13 mouse cellular contexts compared by ENCODE assay signal in genomic region chr2:32065371-32065791, GRCm38 (mm10). TPM values are rescaled to one million over a fixed set of nuclear protein-coding genes. Genes with fewer than 3 reads are reported as not detected.
DNase-seq lines count a peak whose midpoint lies in the region; ATAC-seq lines count a peak whose summit lies in the region.
"Had no signal": no experiment of that assay in that cellular context is flagged by ENCODE, and none has a peak within 500 bp of the region (broad histone marks: within the 10 kb centered on the region; RNA-seq: fewer than 3 reads in every experiment).

No protein-coding gene starts in this region.

- H3K27me3 ChIP-seq in heart, embryonic 14.5 days (ENCODE audit: control insufficient read depth, insufficient read depth, low read length) = no peaks in the 10 kb centered on the region
- 0 out of 2 replicates have a peak, but pooled peaks cover 15% of the 10 kb centered on the region for H3K27me3 ChIP-seq in midbrain, embryonic 13.5 days

- H3K4me3 ChIP-seq in heart, embryonic 14.5 days (ENCODE audit: control insufficient read depth in 1 of 2, insufficient read depth in 1 of 2, low read depth in 1 of 2, low read length in 2 of 2) = no peak overlapping the region
- H3K4me3 ChIP-seq in midbrain, embryonic 13.5 days (replicated peaks) = no peak overlapping the region
- H3K4me3 ChIP-seq: embryonic facial prominence, embryonic 10.5 days had no signal

- no peaks in the 10 kb centered on the region for H3K9me3 ChIP-seq in heart, embryonic 14.5 days (ENCODE audit: control insufficient read depth, low read length)
- no peaks in the 10 kb centered on the region for H3K9me3 ChIP-seq in midbrain, embryonic 13.5 days
- H3K9me3 ChIP-seq: embryonic facial prominence, embryonic 10.5 days had no signal

- 40% methylated on average over 5 of the region's 5 CpGs for WGBS in heart, embryonic 14.5 days
- 85% methylated on average over 5 of the region's 5 CpGs for WGBS in midbrain, embryonic 13.5 days

- peak overlapping the region; percentile 46 for H3K4me2 ChIP-seq in heart, embryonic 14.5 days (ENCODE audit: low read length)
- H3K4me2 ChIP-seq in midbrain, embryonic 13.5 days (replicated peaks) = no peak overlapping the region
- H3K4me2 ChIP-seq: midbrain, embryonic 11.5 days had no signal

- peaks cover 66 to 87% of the 10 kb centered on the region in 2 experiments for H3K4me1 ChIP-seq in heart, embryonic 14.5 days (ENCODE audit: control insufficient read depth in 2 of 2, insufficient read depth in 2 of 2, low read length in 2 of 2)
- H3K4me1 ChIP-seq in midbrain, embryonic 13.5 days (replicated peaks) = no peaks in the 10 kb centered on the region; the same call in 1 of the 2 replicates

- peak overlapping the region; percentile 63 for H3K9ac ChIP-seq in heart, embryonic 14.5 days (ENCODE audit: low read length)
- H3K9ac ChIP-seq in midbrain, embryonic 13.5 days (replicated peaks) = no peak overlapping the region
- H3K9ac ChIP-seq: liver, embryonic 14.5 days had no signal

- ATAC-seq in heart, embryonic 14.5 days (ENCODE audit: insufficient number of reproducible peaks, insufficient read depth, low FRiP score, low read depth) = no peak
- no peak for ATAC-seq in midbrain, embryonic 13.5 days
- ATAC-seq: Patski had no signal

- DNase-seq in heart, postnatal 4 days = no peak
- DNase-seq in spleen, postnatal 36 days (ENCODE audit: low spot score in 2 of 2) = peak; percentile 59 to 64
- no peak for DNase-seq in spleen, postnatal 14 days (ENCODE audit: low spot score in 2 of 2)
- peak; percentile 92 for DNase-seq in naive thymus-derived CD4-positive, alpha-beta T cell, adult 2 months (ENCODE audit: low read depth)
- peak; percentile 78 for DNase-seq in thymus, postnatal 4 days
- DNase-seq in cerebellum, postnatal 36 days = no peak
- DNase-seq: cerebellum, adult 9-10 months had no signal

- H3K27ac ChIP-seq in heart, embryonic 14.5 days (replicated peaks in 1 of 2; ENCODE audit: control insufficient read depth in 1 of 2, insufficient read depth in 1 of 2, low read depth in 2 of 2, low read length in 2 of 2) = peak overlapping the region; percentile 96 to 97
- H3K27ac ChIP-seq in midbrain, embryonic 13.5 days = no peak overlapping the region
- H3K27ac ChIP-seq: liver, embryonic 14.5 days had no signal

- H3K36me3 ChIP-seq in heart, embryonic 14.5 days (ENCODE audit: control insufficient read depth, insufficient read depth, low read length) = peaks cover 43% of the 10 kb centered on the region
- no peaks in the 10 kb centered on the region for H3K36me3 ChIP-seq in midbrain, embryonic 13.5 days
- H3K36me3 ChIP-seq: embryonic facial prominence, embryonic 10.5 days had no signal

RNA-seq across cellular contexts. Expression of gene Fam78a, which starts 19.3 kb away (rescaled TPM):
- polyA plus RNA-seq in heart, embryonic 14.5 days (2014; fragmentation: Nextera tagmentation; extraction: Ambion mirVana) = 29.0 and 33.7 TPM in 2 replicates
- total RNA-seq in heart, postnatal 4 days (2021) = 10 to 100 TPM; 40.9 to 42.5 TPM
- polyA plus RNA-seq in midbrain, embryonic 13.5 days (2015; fragmentation: Nextera tagmentation; extraction: Ambion mirVana) = 0.38 and 0.44 TPM in 2 replicates

RNA-seq across cellular contexts. Expression of gene Plpp7, which starts 29.9 kb away (rescaled TPM):
- polyA plus RNA-seq in heart, embryonic 14.5 days (2014; fragmentation: Nextera tagmentation; extraction: Ambion mirVana) = 13.3 and 13.6 TPM in 2 replicates
- total RNA-seq in heart, postnatal 4 days (2021) = 10 to 100 TPM; 15.7 to 20.5 TPM
- polyA plus RNA-seq in midbrain, embryonic 13.5 days (2015; fragmentation: Nextera tagmentation; extraction: Ambion mirVana) = 16.6 and 19.1 TPM in 2 replicates

Comparison
In these comparisons a context has a peak if more than half of its experiments do, and no peak if none do; other contexts are left out.
1. DNase-seq: peak in spleen, postnatal 36 days (2 of 2), naive thymus-derived CD4-positive, alpha-beta T cell, adult 2 months (single experiment) and thymus, postnatal 4 days (single experiment); none in heart, postnatal 4 days (single experiment), spleen, postnatal 14 days (0 of 2) and cerebellum, postnatal 36 days (0 of 2).
2. RNA of gene Fam78a, which starts 19.3 kb away (polyA plus RNA-seq): 29.0 to 33.7 TPM in heart, embryonic 14.5 days; 0.38 to 0.44 TPM in midbrain, embryonic 13.5 days; every median in the first group is over 10 times any median in the second.